Mouse (Mus musculus) bone marrow, adult 2 months (tissue): Measurements from ENCODE around the gene Naa35.

Experiments
- CTCF ChIP-seq: fragments of 200-500 bp; IDR thresholded peaks from 2 replicates; pipeline ENCODE4 v1.5.1; 2011; ENCODE audit warnings: low read length, control low read depth; ENCODE audit not compliant: control insufficient read depth, insufficient read depth
- POLR2A ChIP-seq: fragments of 200-500 bp; IDR thresholded peaks from 2 replicates; pipeline ENCODE4 v1.6.1; 2011; ENCODE audit warnings: low read depth, mild to moderate bottlenecking, control low read depth, low read length, borderline replicate concordance; ENCODE audit not compliant: control insufficient read depth

DNA sequence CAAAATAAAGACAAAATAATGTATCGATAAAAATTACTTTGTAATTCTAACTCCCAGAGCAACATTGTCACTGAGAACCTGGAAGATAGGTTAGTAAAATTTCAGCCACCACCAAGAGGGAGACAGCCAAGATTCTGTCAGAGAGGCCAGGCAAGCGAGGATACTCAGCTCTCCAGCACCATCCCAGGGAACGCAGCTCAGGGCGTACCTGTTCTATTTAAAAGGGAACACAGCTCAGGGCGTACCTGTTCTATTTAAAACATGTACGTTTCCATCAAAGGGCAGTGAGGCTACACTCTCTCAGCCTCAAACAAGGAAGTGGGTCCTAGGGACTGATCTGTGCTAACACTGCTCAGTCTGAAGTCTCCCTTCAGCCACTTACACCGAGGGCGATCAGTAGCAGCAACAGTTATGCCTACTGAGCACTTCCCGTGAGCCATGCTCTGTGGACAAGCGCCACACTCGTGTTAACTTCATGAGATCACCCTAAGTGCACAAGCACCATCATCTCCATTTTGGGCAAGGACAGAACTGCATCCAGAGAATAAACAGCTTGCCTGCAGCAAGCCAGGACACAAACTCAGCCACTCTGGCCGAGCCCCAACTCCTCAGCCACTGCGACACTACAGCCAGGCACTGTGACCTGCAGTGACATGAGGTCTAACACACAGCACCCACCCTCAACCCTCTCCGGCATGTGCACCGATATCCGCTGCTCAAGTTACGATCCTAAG, 30.1 kb upstream of the Naa35 start:
- no peak for TF ChIP-seq CTCF
- TF ChIP-seq POLR2A, result no peak
